Mouse (Mus musculus): ENCODE results near the gene B4galnt1. TPM values are rescaled to one million over a fixed set of nuclear protein-coding genes. Genes with fewer than 3 reads are reported as not detected.

Gene B4galnt1
- total and polyA plus RNA-seq, 3 experiments, result 0.98 to 17.5 (median 2.3) TPM

DNA sequence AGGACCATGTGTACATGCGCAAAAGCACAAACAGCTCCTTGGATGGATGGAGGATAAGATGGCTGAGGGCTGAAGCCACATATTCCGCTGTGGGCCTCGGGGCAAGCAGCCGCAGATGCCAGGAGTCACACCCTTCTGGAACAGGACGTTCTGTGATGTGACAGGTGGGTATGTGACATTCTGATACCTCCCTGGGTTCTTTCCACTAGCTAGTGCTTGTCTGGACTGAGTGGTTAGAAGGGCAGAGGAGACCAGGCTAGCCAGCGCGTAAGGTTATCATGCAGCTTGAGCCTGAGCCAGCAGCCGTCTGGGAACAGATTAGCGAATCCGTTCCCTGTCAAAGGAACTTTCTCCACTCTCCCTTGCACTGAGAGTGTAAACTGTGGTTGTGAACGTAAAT lies 24.1 kb upstream of the B4galnt1 start:
- no peaks in the 10 kb centered on the region for H3K27me3 ChIP-seq (replicated peaks)
- H3K36me3 ChIP-seq (replicated peaks in 1 of 2; ENCODE audit: control insufficient read depth in 1 of 2, insufficient read depth in 1 of 2, low read length in 1 of 2), result no peaks in the 10 kb centered on the region
- H3K4me1 ChIP-seq (ENCODE audit: control insufficient read depth in 1 of 2, insufficient read depth in 2 of 2), result peaks cover 7 to 38% of the 10 kb centered on the region in 2 experiments
- no peak overlapping the region for H3K9ac ChIP-seq (ENCODE audit: insufficient read depth, low read depth)
- DNase-seq (ENCODE audit: extremely low read depth), result no peak
- H3K27ac ChIP-seq (ENCODE audit: insufficient read depth, low read depth), result no peak overlapping the region
- H3K9me3 ChIP-seq (replicated peaks; ENCODE audit: low read length), result no peaks in the 10 kb centered on the region
- in situ Hi-C loops (cut with MboI; ENCODE audit: low pct_ligation_motif_present, low pct_unique_long_range_greater_than_20kb, low sequenced_read_pairs), result no loop called here
- dilution Hi-C loops (cut with MboI; ENCODE audit: extremely low pct_ligation_motif_present, extremely low pct_unique_long_range_greater_than_20kb, low sequenced_read_pairs), result no loop called here
- TF ChIP-seq CTCF (conservative IDR thresholded peaks at IDR 0.05 in 1 of 2, IDR thresholded peaks at IDR 0.05 in 1 of 2; ENCODE audit: low read depth in 2 of 2, low read length in 2 of 2) (no peak), ELF1 (IDR thresholded peaks at IDR 0.05; ENCODE audit: low read depth, low read length) (no peak)
- H3K79me2 ChIP-seq (replicated peaks; ENCODE audit: control insufficient read depth, extremely low read depth, insufficient read depth, poor library complexity, severe bottlenecking), result no peaks in the 10 kb centered on the region
- no peak overlapping the region for H3K4me2 ChIP-seq (ENCODE audit: insufficient read depth, low read depth, poor library complexity, severe bottlenecking)
- H3K4me3 ChIP-seq (replicated peaks in 1 of 3; ENCODE audit: low read depth in 2 of 3, low read length in 2 of 3, poor library complexity in 1 of 3), result no peak overlapping the region

DNA sequence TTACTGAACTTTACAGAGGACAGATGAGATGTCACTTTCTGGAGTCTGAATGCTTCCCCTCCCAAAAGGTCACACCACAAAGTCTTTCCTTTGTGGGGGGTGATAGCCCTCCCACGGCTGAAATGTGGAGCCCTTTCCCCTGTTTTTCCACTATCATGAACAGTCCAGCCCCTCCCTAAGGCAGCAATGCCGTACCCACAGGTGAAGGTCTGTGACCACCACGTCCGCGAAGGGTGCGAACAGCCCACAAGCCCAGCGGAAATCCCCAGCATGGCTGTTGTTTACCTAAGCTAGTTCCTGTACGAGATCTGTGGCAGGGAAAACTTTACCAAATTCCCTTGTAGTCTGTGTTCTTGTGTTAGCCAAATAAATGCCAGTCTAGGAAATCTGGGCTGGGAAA lies 23.5 kb upstream of the B4galnt1 start:
- in situ Hi-C loops (cut with MboI; ENCODE audit: low pct_ligation_motif_present, low pct_unique_long_range_greater_than_20kb, low sequenced_read_pairs), result no loop called here
- no peak for DNase-seq (ENCODE audit: extremely low read depth)
- Histone ChIP-seq H3K79me2 (replicated peaks; ENCODE audit: control insufficient read depth, extremely low read depth, insufficient read depth, poor library complexity, severe bottlenecking) (no peaks in the 10 kb centered on the region), H3K4me2 (ENCODE audit: insufficient read depth, low read depth, poor library complexity, severe bottlenecking) (peak overlapping the region; percentile 37; the same call in 1 of the 2 replicates), H3K36me3 (replicated peaks in 1 of 2; ENCODE audit: control insufficient read depth in 1 of 2, insufficient read depth in 1 of 2, low read length in 1 of 2) (no peaks in the 10 kb centered on the region), H3K9me3 (replicated peaks; ENCODE audit: low read length) (no peaks in the 10 kb centered on the region), H3K9ac (ENCODE audit: insufficient read depth, low read depth) (no peak overlapping the region), H3K4me3 (replicated peaks in 1 of 3; ENCODE audit: low read depth in 2 of 3, low read length in 2 of 3, poor library complexity in 1 of 3) (no peak overlapping the region), H3K4me1 (ENCODE audit: control insufficient read depth in 1 of 2, insufficient read depth in 2 of 2) (peaks cover 7 to 33% of the 10 kb centered on the region in 2 experiments), H3K27ac (ENCODE audit: insufficient read depth, low read depth) (no peak overlapping the region), H3K27me3 (replicated peaks) (no peaks in the 10 kb centered on the region)
- TF ChIP-seq ZC3H11A (IDR thresholded peaks at IDR 0.05; ENCODE audit: low read depth, low read length), result no peak
- TF ChIP-seq MAX (IDR thresholded peaks at IDR 0.05; ENCODE audit: low read length), result 0 out of 2 replicates have a peak, but pooled peaks have one; percentile 32
- dilution Hi-C loops (cut with MboI; ENCODE audit: extremely low pct_ligation_motif_present, extremely low pct_unique_long_range_greater_than_20kb, low sequenced_read_pairs), result no loop called here

DNA sequence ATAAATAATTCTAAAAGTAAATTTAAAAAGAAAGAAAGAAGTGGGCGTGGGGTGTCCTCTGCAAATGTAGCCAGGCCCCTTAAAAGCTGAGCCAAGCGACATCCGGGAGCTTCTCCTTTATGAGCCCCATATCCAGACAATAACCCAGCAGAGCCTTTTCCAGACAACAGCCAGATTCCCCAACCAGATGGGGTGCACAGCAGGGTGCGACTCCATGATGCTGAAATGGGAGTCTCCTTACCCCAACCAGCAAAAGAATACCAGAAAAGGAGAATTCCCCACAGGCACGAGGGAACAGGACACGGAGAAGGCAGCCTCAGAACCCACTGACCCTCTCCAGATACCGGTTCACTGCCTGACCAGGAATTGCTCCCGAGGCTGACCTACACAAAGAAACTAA lies 21.8 kb upstream of the B4galnt1 start:
- dilution Hi-C loops (cut with MboI; ENCODE audit: extremely low pct_ligation_motif_present, extremely low pct_unique_long_range_greater_than_20kb, low sequenced_read_pairs), result no loop called here
- no peak overlapping the region for H3K4me3 ChIP-seq (replicated peaks in 1 of 3; ENCODE audit: low read depth in 2 of 3, low read length in 2 of 3, poor library complexity in 1 of 3)

More for the DNA sequence above, 21.8 kb upstream of the B4galnt1 start:
- in situ Hi-C loops (cut with MboI; ENCODE audit: low pct_ligation_motif_present, low pct_unique_long_range_greater_than_20kb, low sequenced_read_pairs), result no loop called here
- H3K4me1 ChIP-seq (ENCODE audit: control insufficient read depth in 1 of 2, insufficient read depth in 2 of 2), result peaks cover 7 to 27% of the 10 kb centered on the region in 2 experiments
- H3K9me3 ChIP-seq (replicated peaks; ENCODE audit: low read length), result no peaks in the 10 kb centered on the region
- no peak for DNase-seq (ENCODE audit: extremely low read depth)
- no peaks in the 10 kb centered on the region for H3K79me2 ChIP-seq (replicated peaks; ENCODE audit: control insufficient read depth, extremely low read depth, insufficient read depth, poor library complexity, severe bottlenecking)
- no peak overlapping the region for H3K9ac ChIP-seq (ENCODE audit: insufficient read depth, low read depth)
- TF ChIP-seq CHD2 (IDR thresholded peaks at IDR 0.05; ENCODE audit: low read length) (no peak), CTCF (conservative IDR thresholded peaks at IDR 0.05 in 1 of 2, IDR thresholded peaks at IDR 0.05 in 1 of 2; ENCODE audit: low read depth in 2 of 2, low read length in 2 of 2) (no peak), IRF4 (IDR thresholded peaks at IDR 0.05; ENCODE audit: low read depth, low read length) (no peak), UBTF (IDR thresholded peaks at IDR 0.05; ENCODE audit: low read depth, low read length) (no peak), MAZ (IDR thresholded peaks at IDR 0.05; ENCODE audit: low read depth, low read length) (no peak), PAX5 (IDR thresholded peaks at IDR 0.05; ENCODE audit: low read length) (no peak), ETS1 (conservative IDR thresholded peaks at IDR 0.05; ENCODE audit: low read depth, low read length) (no peak), MYC (IDR thresholded peaks at IDR 0.05; ENCODE audit: low read depth, low read length) (no peak), EP300 (IDR thresholded peaks at IDR 0.05; ENCODE audit: low read length) (no peak), KAT2A (IDR thresholded peaks at IDR 0.05; ENCODE audit: insufficient replicate concordance, low read length) (no peak), ZNF384 (IDR thresholded peaks at IDR 0.05; ENCODE audit: low read depth, low read length) (no peak), TBP (conservative IDR thresholded peaks at IDR 0.05; ENCODE audit: low read depth, low read length) (no peak), USF2 (conservative IDR thresholded peaks at IDR 0.05; ENCODE audit: low read depth, low read length) (no peak)
- H3K27me3 ChIP-seq (replicated peaks), result no peaks in the 10 kb centered on the region
- no peaks in the 10 kb centered on the region for H3K36me3 ChIP-seq (replicated peaks in 1 of 2; ENCODE audit: control insufficient read depth in 1 of 2, insufficient read depth in 1 of 2, low read length in 1 of 2)
- no peak overlapping the region for H3K27ac ChIP-seq (ENCODE audit: insufficient read depth, low read depth)
- no peak overlapping the region for H3K4me2 ChIP-seq (ENCODE audit: insufficient read depth, low read depth, poor library complexity, severe bottlenecking)

Measured in CH12.LX (cell line).